Mouse (Mus musculus) heart, postnatal 0 days (tissue): ENCODE measurements around the gene Map2k2.

Experiments used
- CTCF ChIP-seq: IDR thresholded peaks from 2 replicates; pipeline ENCODE4 v1.5.1; 2016; ENCODE audit warnings: antibody characterized with exemption, control low read depth, low read depth
- EP300 ChIP-seq: IDR thresholded peaks from 2 replicates; pipeline ENCODE4 v1.6.1; 2016; ENCODE audit warnings: antibody characterized with exemption, low read depth

GRCm38 (mm10) chr10:81168521-81169244, 63.0 kb downstream of the Map2k2 start:
- TF ChIP-seq CTCF (no peak), EP300 (no peak)
